Mouse (Mus musculus): ENCODE results near the gene Fig4. TPM values are rescaled to one million over a fixed set of nuclear protein-coding genes. Genes with fewer than 3 reads are reported as not detected.

The Fig4 gene
- polyA plus RNA-seq, 1 experiment = 19.3 TPM

GRCm38 (mm10) chr10:41274871-41275270 lies 28.2 kb downstream of the Fig4 start:
- H3K27ac ChIP-seq (ENCODE audit: insufficient read depth, low read length) = no peak overlapping the region
- TF ChIP-seq CTCF (IDR thresholded peaks at IDR 0.05; ENCODE audit: extremely low read depth, insufficient read depth, low read length) (no peak), POLR2A (IDR thresholded peaks at IDR 0.05; ENCODE audit: extremely low read depth, insufficient read depth, low read length) (no peak)
- H3K4me1 ChIP-seq (ENCODE audit: control insufficient read depth, insufficient read depth, low read length) = no peaks in the 10 kb centered on the region
- no peak overlapping the region for H3K4me3 ChIP-seq (ENCODE audit: insufficient read depth, low read length)

GRCm38 (mm10) chr10:41271860-41272259 lies 31.2 kb downstream of the Fig4 start:
- no peaks in the 10 kb centered on the region for H3K4me1 ChIP-seq (ENCODE audit: control insufficient read depth, insufficient read depth, low read length)
- peak; percentile 55 for TF ChIP-seq CTCF (IDR thresholded peaks at IDR 0.05; ENCODE audit: extremely low read depth, insufficient read depth, low read length)
- no peak for TF ChIP-seq POLR2A (IDR thresholded peaks at IDR 0.05; ENCODE audit: extremely low read depth, insufficient read depth, low read length)
- no peak overlapping the region for H3K27ac ChIP-seq (ENCODE audit: insufficient read depth, low read length)
- no peak overlapping the region for H3K4me3 ChIP-seq (ENCODE audit: insufficient read depth, low read length)

- Histone ChIP-seq H3K27ac (ENCODE audit: insufficient read depth, low read length) (no peak overlapping the region), H3K4me1 (ENCODE audit: control insufficient read depth, insufficient read depth, low read length) (no peaks in the 10 kb centered on the region), H3K4me3 (ENCODE audit: insufficient read depth, low read length) (no peak overlapping the region)
- no peak for TF ChIP-seq CTCF (IDR thresholded peaks at IDR 0.05; ENCODE audit: extremely low read depth, insufficient read depth, low read length)
- TF ChIP-seq POLR2A (IDR thresholded peaks at IDR 0.05; ENCODE audit: extremely low read depth, insufficient read depth, low read length) = no peak
Observed at GRCm38 (mm10) chr10:41261889-41262288, 41.2 kb downstream of the Fig4 start.

GRCm38 (mm10) chr10:41261218-41261617 lies 41.8 kb downstream of the Fig4 start:
- no peak overlapping the region for H3K4me3 ChIP-seq (ENCODE audit: insufficient read depth, low read length)
- H3K27ac ChIP-seq (ENCODE audit: insufficient read depth, low read length) = no peak overlapping the region
- TF ChIP-seq CTCF (IDR thresholded peaks at IDR 0.05; ENCODE audit: extremely low read depth, insufficient read depth, low read length) (no peak), POLR2A (IDR thresholded peaks at IDR 0.05; ENCODE audit: extremely low read depth, insufficient read depth, low read length) (no peak)

GRCm38 (mm10) chr10:41260243-41261006 lies 42.6 kb downstream of the Fig4 start:
- H3K27ac ChIP-seq (ENCODE audit: insufficient read depth, low read length) = no peak overlapping the region
- no peak for TF ChIP-seq CTCF (IDR thresholded peaks at IDR 0.05; ENCODE audit: extremely low read depth, insufficient read depth, low read length)
- no peak for TF ChIP-seq POLR2A (IDR thresholded peaks at IDR 0.05; ENCODE audit: extremely low read depth, insufficient read depth, low read length)
- H3K4me3 ChIP-seq (ENCODE audit: insufficient read depth, low read length) = no peak overlapping the region
- no peaks in the 10 kb centered on the region for H3K4me1 ChIP-seq (ENCODE audit: control insufficient read depth, insufficient read depth, low read length)

More at GRCm38 (mm10) chr10:41261218-41261617, 41.8 kb downstream of the Fig4 start:
- H3K4me1 ChIP-seq (ENCODE audit: control insufficient read depth, insufficient read depth, low read length) = no peaks in the 10 kb centered on the region

GRCm38 (mm10) chr10:41250749-41251065 lies 52.4 kb downstream of the Fig4 start:
- Histone ChIP-seq H3K27ac (ENCODE audit: insufficient read depth, low read length) (no peak overlapping the region), H3K4me1 (ENCODE audit: control insufficient read depth, insufficient read depth, low read length) (peaks cover 2% of the 10 kb centered on the region), H3K4me3 (ENCODE audit: insufficient read depth, low read length) (no peak overlapping the region)
- TF ChIP-seq POLR2A (IDR thresholded peaks at IDR 0.05; ENCODE audit: extremely low read depth, insufficient read depth, low read length) (no peak), CTCF (IDR thresholded peaks at IDR 0.05; ENCODE audit: extremely low read depth, insufficient read depth, low read length) (no peak)

- Histone ChIP-seq H3K27ac (ENCODE audit: insufficient read depth, low read length) (no peak overlapping the region), H3K4me3 (ENCODE audit: insufficient read depth, low read length) (no peak overlapping the region)
- no peak for TF ChIP-seq POLR2A (IDR thresholded peaks at IDR 0.05; ENCODE audit: extremely low read depth, insufficient read depth, low read length)
- no peak for TF ChIP-seq CTCF (IDR thresholded peaks at IDR 0.05; ENCODE audit: extremely low read depth, insufficient read depth, low read length)
Observed at GRCm38 (mm10) chr10:41250045-41250748, 52.9 kb downstream of the Fig4 start.

GRCm38 (mm10) chr10:41249006-41249659 lies 53.9 kb downstream of the Fig4 start:
- Histone ChIP-seq H3K4me3 (ENCODE audit: insufficient read depth, low read length) (no peak overlapping the region), H3K4me1 (ENCODE audit: control insufficient read depth, insufficient read depth, low read length) (peaks cover 6% of the 10 kb centered on the region), H3K27ac (ENCODE audit: insufficient read depth, low read length) (no peak overlapping the region)
- no peak for TF ChIP-seq CTCF (IDR thresholded peaks at IDR 0.05; ENCODE audit: extremely low read depth, insufficient read depth, low read length)
- TF ChIP-seq POLR2A (IDR thresholded peaks at IDR 0.05; ENCODE audit: extremely low read depth, insufficient read depth, low read length) = no peak

More at GRCm38 (mm10) chr10:41250045-41250748, 52.9 kb downstream of the Fig4 start:
- H3K4me1 ChIP-seq (ENCODE audit: control insufficient read depth, insufficient read depth, low read length) = peaks cover 2% of the 10 kb centered on the region

GRCm38 (mm10) chr10:41247800-41248473 lies 55.1 kb downstream of the Fig4 start:
- TF ChIP-seq POLR2A (IDR thresholded peaks at IDR 0.05; ENCODE audit: extremely low read depth, insufficient read depth, low read length) = no peak
- TF ChIP-seq CTCF (IDR thresholded peaks at IDR 0.05; ENCODE audit: extremely low read depth, insufficient read depth, low read length) = no peak
- Histone ChIP-seq H3K4me3 (ENCODE audit: insufficient read depth, low read length) (no peak overlapping the region), H3K27ac (ENCODE audit: insufficient read depth, low read length) (no peak overlapping the region), H3K4me1 (ENCODE audit: control insufficient read depth, insufficient read depth, low read length) (peaks cover 6% of the 10 kb centered on the region)

Measured in cortical plate, adult 2 months (tissue).